Comparison of ENCODE assay signal across 8 mouse cellular contexts in the genomic region with DNA sequence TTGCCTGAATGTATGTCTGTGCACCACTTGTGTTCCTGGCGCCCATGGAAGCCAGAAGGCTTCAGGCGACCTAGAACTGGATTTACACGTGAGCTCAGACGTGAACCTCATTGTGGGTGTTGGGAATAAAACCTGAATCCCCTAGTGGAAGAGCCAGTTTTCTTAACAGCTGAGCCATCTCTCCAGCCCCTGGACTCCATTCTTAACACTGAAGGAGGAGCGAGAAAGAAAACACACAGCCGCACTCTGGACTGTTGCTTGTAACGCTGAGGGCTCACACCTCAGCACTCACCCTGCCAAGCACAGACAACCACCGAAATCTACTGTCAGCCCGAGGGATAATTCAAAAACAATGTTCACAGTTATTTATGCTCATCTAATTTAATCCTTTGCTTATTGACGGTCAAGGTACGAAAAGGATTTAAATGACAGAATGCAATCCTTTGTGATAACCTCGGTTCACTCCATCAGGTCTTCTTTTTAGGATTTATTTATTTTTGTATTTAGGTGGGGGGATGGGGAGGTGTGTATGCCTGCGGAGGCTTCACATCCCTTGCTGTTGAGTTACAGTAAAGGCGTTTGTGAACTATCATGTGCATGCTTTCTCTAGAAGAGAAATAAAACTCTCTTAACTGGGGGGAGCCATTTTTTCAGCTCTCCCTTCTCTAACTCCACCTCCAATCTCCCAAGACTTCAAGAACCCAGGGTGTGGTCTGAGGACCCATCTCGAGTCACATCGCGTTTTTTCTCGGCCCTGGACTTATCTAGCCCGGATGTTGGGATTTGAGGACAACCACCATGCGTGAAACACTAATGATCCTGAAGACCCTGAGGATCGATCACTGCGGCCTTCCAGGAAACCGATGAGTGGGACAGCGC. TPM values are rescaled to one million over a fixed set of nuclear protein-coding genes. Genes with fewer than 3 reads are reported as not detected.
DNase-seq lines count a peak whose midpoint lies in the region; ATAC-seq and TF ChIP-seq lines count a peak whose summit lies in the region.

A gene (plus strand): TSS at position 764 of the 879 bp plus-strand sequence.

- peak within 1 kb of the TSS; percentile 89 for H3K4me3 ChIP-seq in heart, embryonic 10.5 days
- H3K4me3 ChIP-seq in left cerebral cortex, adult 2 months, result peak within 1 kb of the TSS; percentile 79
- H3K4me3 ChIP-seq in midbrain, embryonic 15.5 days, result peak within 1 kb of the TSS; percentile 87

- peak; percentile 12 for ATAC-seq in CD4-positive, CD25-positive, alpha-beta regulatory T cell, adult 4 months
- ATAC-seq in midbrain, embryonic 15.5 days (replicated peaks), result peak; percentile 24

- peak; percentile 28 for DNase-seq in cerebellum, adult 9-11 months
- DNase-seq in cerebellum, adult 9-10 months, result no peak
- peak; percentile 36 for DNase-seq in embryo, embryonic 11 days
- no peak for DNase-seq in heart, embryonic 10.5 days (ENCODE audit: low spot score)
- no peak for DNase-seq in left cerebral cortex, adult 2 months (ENCODE audit: extremely low spot score in 1 of 2, low spot score in 2 of 2)
- DNase-seq in thymus, postnatal 14 days, result no peak

- H3K9ac ChIP-seq in midbrain, embryonic 15.5 days, result peak within 1 kb of the TSS; percentile 91

- H3K27me3 ChIP-seq in heart, embryonic 10.5 days (ENCODE audit: insufficient read depth, poor library complexity, severe bottlenecking), result no peaks in the 10 kb centered on the region
- H3K27me3 ChIP-seq in midbrain, embryonic 15.5 days (replicated peaks), result no peaks in the 10 kb centered on the region

- H3K27ac ChIP-seq in heart, embryonic 10.5 days, result peak within 1 kb of the TSS; percentile 99
- H3K27ac ChIP-seq in left cerebral cortex, adult 2 months, result peak within 1 kb of the TSS; percentile 85
- peak within 1 kb of the TSS; percentile 84 for H3K27ac ChIP-seq in midbrain, embryonic 15.5 days

- no peak for TF ChIP-seq CTCF in left cerebral cortex, adult 2 months (IDR thresholded peaks at IDR 0.05)

- peaks cover 16% of the 10 kb centered on the region; the same call in 1 of the 2 replicates for H3K4me1 ChIP-seq in heart, embryonic 10.5 days
- peaks cover 39% of the 10 kb centered on the region for H3K4me1 ChIP-seq in midbrain, embryonic 15.5 days

- H3K4me2 ChIP-seq in midbrain, embryonic 15.5 days, result peak within 1 kb of the TSS; percentile 69

- H3K9me3 ChIP-seq in heart, embryonic 10.5 days, result no peaks in the 10 kb centered on the region
- no peaks in the 10 kb centered on the region for H3K9me3 ChIP-seq in midbrain, embryonic 15.5 days

- intact Hi-C loops in left cerebral cortex, adult 2 months (cut with DNase I), result loop anchor here (2.0 to 5.0 kb wide), 3 partner anchors 37 to 717 kb away; a partner anchor contains a TSS

- WGBS in heart, embryonic 10.5 days, result 6% methylated on average over 24 of the region's 24 CpGs
- 6% methylated on average over 24 of the region's 24 CpGs for WGBS in midbrain, embryonic 15.5 days

- peaks cover 4% of the 10 kb centered on the region; the same call in 1 of the 2 replicates for H3K36me3 ChIP-seq in heart, embryonic 10.5 days
- no peaks in the 10 kb centered on the region for H3K36me3 ChIP-seq in midbrain, embryonic 15.5 days (replicated peaks)

RNA-seq across cellular contexts. Expression of the gene that starts here (rescaled TPM):
- polyA plus RNA-seq in CD4-positive, CD25-positive, alpha-beta regulatory T cell, adult 4 months (2017; shearing (Covaris generic)), result 10 to 100 TPM; 27.6 to 28.4 TPM
- 31.4 and 40.2 TPM in 2 replicates for polyA plus RNA-seq in heart, embryonic 10.5 days (2016; fragmentation: Nextera tagmentation; extraction: Ambion mirVana)
- 10 to 100 TPM; 36.1 to 37.0 TPM for total RNA-seq in left cerebral cortex, adult 2 months (2021)
- 37.5 and 38.7 TPM in 2 replicates for polyA plus RNA-seq in midbrain, embryonic 15.5 days (2015; fragmentation: Nextera tagmentation; extraction: Ambion mirVana)

Comparison
In these comparisons a context has a peak if more than half of its experiments do, and no peak if none do; other contexts are left out.
1. DNase-seq: peak in cerebellum, adult 9-11 months (single experiment) and embryo, embryonic 11 days (single experiment); none in cerebellum, adult 9-10 months (single experiment), heart, embryonic 10.5 days (single experiment), left cerebral cortex, adult 2 months (0 of 2) and thymus, postnatal 14 days (single experiment).
2. Peak in every context shown above with its lines, with median percentiles within 50 percentile points of each other: H3K27ac ChIP-seq and H3K4me3 ChIP-seq.